Mouse (Mus musculus): ENCODE data around the gene Ndufab1.

Ndufab1 gene

GRCm38 (mm10) chr7:122067517-122068381 lies 33.9 kb downstream of the Ndufab1 start:
- peak in 1 of 2 experiments; percentile 40 for DNase-seq (ENCODE audit: low spot score in 2 of 2)

GRCm38 (mm10) chr7:122066945-122067516 lies 34.7 kb downstream of the Ndufab1 start, which contains the start of the genes Ubfd1 and Ears2:
Gene Ubfd1, plus strand, starts transcription at chr7:122067175.
Gene Ears2, minus strand, starts transcription at chr7:122067263.
- peak; percentile 89 to 94 for DNase-seq (ENCODE audit: low spot score in 2 of 2)

- DNase-seq (ENCODE audit: low spot score in 2 of 2) = no peak
These were observed 35.4 kb downstream of the Ndufab1 start for GRCm38 (mm10) chr7:122066102-122066944.

GRCm38 (mm10) chr7:122065656-122066055 lies 36.0 kb downstream of the Ndufab1 start:
- no peak for DNase-seq (ENCODE audit: low spot score in 2 of 2)

GRCm38 (mm10) chr7:122056633-122057032 lies 45.1 kb downstream of the Ndufab1 start:
- DNase-seq (ENCODE audit: low spot score in 2 of 2) = no peak

GRCm38 (mm10) chr7:122050834-122051233 lies 50.9 kb downstream of the Ndufab1 start:
- DNase-seq (ENCODE audit: low spot score in 2 of 2) = no peak

- no peak for DNase-seq (ENCODE audit: low spot score in 2 of 2)
These were observed 53.5 kb downstream of the Ndufab1 start for GRCm38 (mm10) chr7:122048191-122048590.

GRCm38 (mm10) chr7:122046813-122047212 lies 54.9 kb downstream of the Ndufab1 start:
- peak in 1 of 2 experiments; percentile 38 for DNase-seq (ENCODE audit: low spot score in 2 of 2)

- no peak for DNase-seq (ENCODE audit: low spot score in 2 of 2)
These were observed 56.0 kb downstream of the Ndufab1 start for GRCm38 (mm10) chr7:122045711-122046110.

GRCm38 (mm10) chr7:122045181-122045634 lies 56.5 kb downstream of the Ndufab1 start:
- no peak for DNase-seq (ENCODE audit: low spot score in 2 of 2)

GRCm38 (mm10) chr7:122044106-122044505 lies 57.6 kb downstream of the Ndufab1 start:
- DNase-seq (ENCODE audit: low spot score in 2 of 2) = peak in 1 of 2 experiments; percentile 47
